Mouse (Mus musculus) right cerebral cortex, postnatal 14 days (tissue): Measurements from ENCODE around the gene Nomo1.

ENCODE experiments used
- DNase-seq: peaks from one replicate; pipeline ENCODE4 v3.0.0; 2022

Nomo1 gene

GRCm38 (mm10) chr7:46047873-46048562 is 14.5 kb downstream of the Nomo1 start:
- no peak for DNase-seq

DNA sequence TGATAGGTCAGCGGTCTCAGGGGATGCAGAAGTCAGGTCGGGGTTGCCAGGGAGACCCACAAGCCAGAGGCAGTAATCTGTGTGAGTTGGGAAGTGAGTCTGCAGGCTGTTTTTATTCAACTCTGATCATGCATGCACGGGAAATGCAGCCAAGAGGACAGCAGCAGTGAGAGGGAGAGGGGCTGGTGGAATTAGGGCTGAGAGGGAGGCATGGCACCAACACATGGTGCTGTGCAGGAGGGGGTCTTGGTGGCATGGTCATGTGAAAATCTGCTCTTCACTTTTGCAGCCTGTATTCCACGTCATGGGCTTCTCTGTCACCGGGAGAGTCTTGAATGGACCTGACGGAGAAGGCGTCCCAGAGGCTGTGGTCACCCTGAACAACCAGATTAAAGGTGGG is 16.5 kb downstream of the Nomo1 start:
- no peak for DNase-seq

DNA sequence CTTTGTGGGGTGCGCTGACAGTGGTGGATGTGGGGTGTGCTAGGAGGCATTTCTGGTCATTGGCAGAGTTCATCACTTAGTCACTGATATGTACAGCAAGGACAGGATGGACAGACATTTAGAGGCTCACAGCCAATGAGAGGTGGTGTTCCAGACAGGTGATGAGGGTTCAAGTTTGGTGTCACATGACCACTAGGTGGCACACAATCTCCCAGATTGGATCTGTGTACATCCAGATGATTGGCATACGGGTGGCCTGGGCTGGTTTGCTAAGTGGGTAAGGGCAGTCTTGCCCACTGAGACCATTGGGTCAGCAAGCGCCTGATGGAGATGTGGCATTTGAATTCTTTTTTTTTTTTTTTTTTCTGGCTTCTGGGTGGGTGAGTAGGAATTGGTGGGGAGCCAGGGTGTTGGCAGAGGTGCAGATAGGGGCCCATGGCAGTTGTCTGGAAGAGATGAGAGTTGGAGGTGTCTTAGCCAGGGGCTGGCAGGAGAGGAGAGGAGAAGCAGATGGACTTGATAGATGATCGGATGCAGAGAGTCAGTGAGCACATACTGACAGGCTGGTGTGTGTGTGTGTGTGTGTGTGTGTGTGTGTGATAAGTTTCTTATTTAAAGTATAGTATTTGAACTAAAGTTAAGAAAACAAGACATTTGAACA is 18.8 kb downstream of the Nomo1 start:
- no peak for DNase-seq

- DNase-seq, result no peak
Observed at GRCm38 (mm10) chr7:46053566-46053965, 20.1 kb downstream of the Nomo1 start.

GRCm38 (mm10) chr7:46058882-46059281 is 25.4 kb downstream of the Nomo1 start:
- DNase-seq, result no peak

DNA sequence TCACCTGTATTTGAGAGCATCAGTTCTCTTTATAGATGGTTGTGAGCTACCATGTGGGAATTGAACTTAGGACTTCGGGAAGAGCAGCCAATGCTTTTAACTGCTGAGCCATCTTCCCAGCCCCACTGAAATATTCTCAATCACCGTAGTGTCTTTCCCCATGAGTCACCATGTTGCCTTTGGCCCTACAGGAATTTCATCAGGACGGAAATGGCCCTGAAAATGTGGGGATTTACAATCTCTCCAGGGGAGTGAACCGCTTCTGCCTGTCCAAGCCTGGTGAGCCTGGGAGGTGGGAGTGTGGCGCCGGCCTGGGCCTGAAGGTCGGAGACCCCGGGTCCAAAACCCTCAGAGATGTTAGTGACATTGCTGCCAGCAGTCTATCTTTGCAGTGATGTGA is 27.2 kb downstream of the Nomo1 start:
- no peak for DNase-seq

GRCm38 (mm10) chr7:46061614-46062013 is 28.1 kb downstream of the Nomo1 start:
- no peak for DNase-seq

DNA sequence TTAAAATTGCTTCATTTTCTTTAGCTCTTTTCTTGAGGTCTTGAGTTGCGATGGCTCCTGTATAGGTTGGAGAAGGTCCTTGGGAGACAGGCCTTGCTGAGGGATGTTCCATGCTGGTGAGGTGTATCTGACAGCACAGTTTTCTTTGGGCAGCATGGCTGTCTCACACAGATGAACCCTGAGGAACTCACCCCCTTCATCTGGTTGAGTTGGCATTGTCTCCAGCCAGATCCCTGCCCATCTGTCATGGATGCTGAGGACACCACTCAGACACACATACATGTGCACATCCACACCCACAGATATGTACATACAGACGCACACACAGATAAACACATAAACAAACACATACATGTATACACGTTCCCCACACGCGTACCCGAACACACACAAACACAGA is 29.8 kb downstream of the Nomo1 start:
- DNase-seq, result no peak

GRCm38 (mm10) chr7:46068831-46069230 is 35.3 kb downstream of the Nomo1 start:
- DNase-seq, result no peak

- DNase-seq, result no peak
Observed at GRCm38 (mm10) chr7:46076844-46077243, 43.3 kb downstream of the Nomo1 start.

GRCm38 (mm10) chr7:46077675-46078074 is 44.2 kb downstream of the Nomo1 start:
- DNase-seq, result no peak

GRCm38 (mm10) chr7:46084024-46084423 is 50.5 kb downstream of the Nomo1 start:
- DNase-seq, result no peak

GRCm38 (mm10) chr7:46084839-46085513 is 51.5 kb downstream of the Nomo1 start:
- DNase-seq, result no peak

DNA sequence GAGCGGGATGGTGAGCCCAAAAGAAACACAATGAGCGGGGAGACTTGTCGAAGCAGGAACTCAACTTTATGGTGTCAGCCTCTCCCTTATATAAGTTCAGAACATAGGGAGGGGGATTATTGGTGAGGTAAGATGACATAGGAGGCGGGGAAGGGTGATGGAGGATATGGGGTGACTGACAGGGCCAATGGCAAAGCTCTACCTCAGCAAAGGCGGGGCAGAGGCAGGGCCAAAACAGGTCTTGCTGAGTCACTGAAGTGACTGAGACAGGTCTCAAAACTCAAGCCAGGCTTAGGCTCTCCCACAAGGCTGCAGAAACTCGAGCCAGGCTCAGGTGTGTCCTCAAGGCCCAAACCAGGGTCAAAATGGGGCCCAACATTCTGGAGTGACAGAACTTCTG is 52.9 kb downstream of the Nomo1 start:
- DNase-seq, result no peak

DNA sequence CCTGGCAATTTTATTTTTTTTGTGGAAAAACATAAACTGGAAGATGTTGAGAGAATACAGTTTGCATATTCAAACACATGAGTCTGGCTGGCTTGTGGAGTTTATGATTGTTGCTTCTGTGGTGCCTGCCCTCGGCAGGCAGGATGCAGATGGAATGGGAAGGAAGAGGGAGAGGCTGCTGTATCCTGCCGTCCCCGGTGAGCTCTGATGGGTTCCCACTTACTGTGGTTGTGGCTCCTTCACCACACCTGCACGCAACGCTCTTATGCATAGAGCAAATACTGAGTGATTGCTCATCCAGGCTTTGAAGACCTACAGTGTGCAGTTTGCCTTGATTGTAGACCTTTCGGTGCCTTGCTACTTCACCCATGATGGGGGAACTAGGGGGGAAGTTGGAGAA is 54.7 kb downstream of the Nomo1 start:
- DNase-seq, result no peak

DNA sequence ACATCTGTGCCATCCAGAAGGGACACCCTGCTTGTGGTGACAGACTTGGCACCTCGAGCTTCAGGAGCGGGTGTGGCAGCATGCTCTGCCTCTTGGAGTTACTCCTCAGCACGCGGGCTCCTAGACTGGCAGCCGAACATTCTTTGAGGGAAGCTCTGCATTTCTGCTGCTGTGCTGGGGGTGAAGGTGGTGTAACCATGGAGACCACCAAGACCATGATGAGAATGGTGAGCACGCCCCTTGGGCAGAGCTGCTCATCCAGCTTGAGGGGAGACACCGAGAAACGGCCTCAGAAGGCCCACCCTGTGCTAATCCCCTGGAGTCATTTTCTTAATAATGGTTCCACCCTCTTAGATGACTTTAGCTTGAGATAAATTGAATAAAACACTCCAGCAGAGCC is 59.3 kb downstream of the Nomo1 start:
- DNase-seq, result no peak

- DNase-seq, result peak; percentile 64
Observed at GRCm38 (mm10) chr7:46096136-46096535, 62.6 kb downstream of the Nomo1 start.

DNA sequence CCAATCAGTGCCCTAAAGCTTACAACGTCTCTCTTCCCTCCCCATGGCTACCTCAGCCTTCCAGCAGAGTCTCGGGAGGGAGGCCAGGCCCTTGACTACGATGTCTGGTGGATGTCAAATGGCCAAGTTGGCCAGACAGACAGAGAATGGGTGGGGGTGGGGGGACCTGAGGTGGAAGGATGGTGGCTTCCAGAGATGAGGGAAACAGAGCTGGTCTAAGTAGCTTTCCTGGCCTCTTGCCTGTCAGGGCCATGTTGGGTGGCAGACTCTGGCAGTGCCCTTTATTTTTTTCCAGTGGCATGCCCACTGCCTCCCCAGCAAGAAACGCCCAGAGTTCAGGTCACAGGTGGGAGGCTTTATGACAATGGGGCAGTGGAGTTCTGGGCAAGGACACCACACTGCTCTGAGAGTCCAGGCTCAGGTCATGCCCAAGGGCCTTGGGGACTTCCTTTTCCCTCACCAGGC is 63.9 kb downstream of the Nomo1 start:
- no peak for DNase-seq

- no peak for DNase-seq
Observed at GRCm38 (mm10) chr7:46098221-46098918, 64.9 kb downstream of the Nomo1 start.

DNA sequence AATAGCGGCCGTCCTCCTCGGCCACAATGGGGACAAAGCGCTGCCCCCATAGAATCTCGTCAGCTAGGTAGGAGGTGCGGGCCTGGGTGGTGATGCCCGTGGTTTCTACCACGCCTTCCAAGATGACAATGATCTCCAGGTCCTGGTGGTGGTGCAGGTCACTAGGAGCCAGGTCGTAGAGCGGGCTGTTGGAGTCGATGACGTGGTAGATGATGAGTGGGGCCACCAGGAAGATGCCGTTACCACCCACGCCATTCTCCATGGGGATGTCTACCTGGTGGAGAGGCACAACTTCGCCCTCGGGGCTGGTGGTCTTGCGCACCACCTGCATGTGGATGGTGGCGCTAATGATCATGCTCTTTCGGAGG is 65.4 kb downstream of the Nomo1 start:
- DNase-seq, result no peak

- no peak for DNase-seq
Observed at GRCm38 (mm10) chr7:46099682-46100081, 66.2 kb downstream of the Nomo1 start.

- peak; percentile 88 for DNase-seq
Observed at GRCm38 (mm10) chr7:46100563-46100962, 67.1 kb downstream of the Nomo1 start, which contains the start of gene Kcnj11. Gene Kcnj11, minus strand, starts transcription at chr7:46100764.

- peak; percentile 69 for DNase-seq
Observed at GRCm38 (mm10) chr7:46103075-46103591, 69.6 kb downstream of the Nomo1 start.
